Mouse (Mus musculus) forebrain, embryonic 16.5 days (tissue): ENCODE measurements at regions not wholly inside any gene's neighbourhood (a gene's known extent, or its start where the extent isn't known, plus 50 kb on each side); places are given as distances from the start of the nearest gene placed in this dataset.

Experiments
- ATAC-seq: fragments of 200-750 bp; cut with Nextera tagmentation; 2 replicates; pipeline ENCODE4 v1.8.0; 2017; ENCODE audit warnings: mild to moderate bottlenecking, moderate library complexity
- H3K27ac ChIP-seq: fragments of 300-500 bp; sonication (generic); 2 replicates; pipeline ENCODE4 v1.5.1; 2014; ENCODE audit warnings: low read length, control low read depth
- H3K27me3 ChIP-seq: fragments of 300-500 bp; sonication (generic); replicated peaks from 2 replicates; pipeline ENCODE4 v1.6.1; 2014; ENCODE audit warnings: low read length; ENCODE audit not compliant: control insufficient read depth, insufficient read depth
- H3K36me3 ChIP-seq: fragments of 300-500 bp; sonication (generic); 2 replicates; pipeline ENCODE4 v1.6.1; 2014; ENCODE audit not compliant: control insufficient read depth, insufficient read depth
- H3K4me1 ChIP-seq: fragments of 300-500 bp; sonication (generic); replicated peaks from 2 replicates; pipeline ENCODE4 v1.6.1; 2014; ENCODE audit warnings: low read length; ENCODE audit not compliant: control insufficient read depth, insufficient read depth
- H3K4me2 ChIP-seq: fragments of 300-500 bp; sonication (generic); 2 replicates; pipeline ENCODE4 v1.6.1; 2014; ENCODE audit warnings: mild to moderate bottlenecking, low read length, control low read depth
- H3K4me3 ChIP-seq: fragments of 300-500 bp; sonication (generic); replicated peaks from 2 replicates; pipeline ENCODE4 v1.5.1; 2014; ENCODE audit warnings: mild to moderate bottlenecking, low read length, control low read depth
- H3K9ac ChIP-seq: fragments of 300-500 bp; sonication (generic); replicated peaks from 2 replicates; pipeline ENCODE4 v1.6.1; 2014; ENCODE audit warnings: low read depth, low read length, control low read depth
- H3K9me3 ChIP-seq: fragments of 300-500 bp; sonication (generic); 2 replicates; pipeline ENCODE4 v1.6.1; 2016; ENCODE audit warnings: low read length; ENCODE audit not compliant: control insufficient read depth
- WGBS: fragments of 180-500 bp; shearing (Covaris S2); extraction: QIAGEN DNeasy Blood & Tissue Kit; methylation state at CpG from one replicate; pipeline ENCODE4 v1.1.7; 2014; 5-methylcytosine and 5-hydroxymethylcytosine counted together

GRCm38 (mm10) chr3:150954897-150955296, 482.8 kb upstream of the Adgrl4 start:
- WGBS: 60% methylated on average over 1 of the region's 1 CpGs

GRCm38 (mm10) chr3:150999652-151000051, 438.0 kb upstream of the Adgrl4 start:
- 0 out of 2 replicates have a peak, but pooled peaks cover 2% of the 10 kb centered on the region for H3K4me1 ChIP-seq
- no peak overlapping the region for H3K4me3 ChIP-seq
- peak; percentile 50 for ATAC-seq
- no peak overlapping the region for H3K9ac ChIP-seq
- H3K9me3 ChIP-seq: no peaks in the 10 kb centered on the region
- no peak overlapping the region for H3K4me2 ChIP-seq
- H3K36me3 ChIP-seq: no peaks in the 10 kb centered on the region
- H3K27ac ChIP-seq: no peak overlapping the region
- H3K27me3 ChIP-seq: no peaks in the 10 kb centered on the region
- 47% methylated on average over 2 of the region's 2 CpGs for WGBS

More at GRCm38 (mm10) chr3:150954897-150955296, 482.8 kb upstream of the Adgrl4 start:
- Histone ChIP-seq H3K9ac (no peak overlapping the region), H3K9me3 (no peaks in the 10 kb centered on the region), H3K4me1 (no peaks in the 10 kb centered on the region), H3K4me3 (no peak overlapping the region), H3K27me3 (no peaks in the 10 kb centered on the region), H3K36me3 (no peaks in the 10 kb centered on the region), H3K4me2 (no peak overlapping the region), H3K27ac (no peak overlapping the region)
- no peak for ATAC-seq

GRCm38 (mm10) chr3:151000217-151000616, 437.5 kb upstream of the Adgrl4 start:
- no peaks in the 10 kb centered on the region for H3K36me3 ChIP-seq
- H3K4me1 ChIP-seq: 0 out of 2 replicates have a peak, but pooled peaks cover 2% of the 10 kb centered on the region
- no peak for ATAC-seq
- 31% methylated on average over 5 of the region's 5 CpGs for WGBS
- no peaks in the 10 kb centered on the region for H3K9me3 ChIP-seq
- no peak overlapping the region for H3K27ac ChIP-seq
- H3K9ac ChIP-seq: no peak overlapping the region
- no peak overlapping the region for H3K4me3 ChIP-seq
- no peaks in the 10 kb centered on the region for H3K27me3 ChIP-seq
- no peak overlapping the region for H3K4me2 ChIP-seq

GRCm38 (mm10) chr3:151001881-151002412, 435.7 kb upstream of the Adgrl4 start:
- H3K27ac ChIP-seq: no peak overlapping the region
- no peaks in the 10 kb centered on the region for H3K9me3 ChIP-seq
- 38% methylated on average over 6 of the region's 6 CpGs for WGBS
- no peak overlapping the region for H3K4me3 ChIP-seq
- no peak overlapping the region for H3K9ac ChIP-seq
- H3K27me3 ChIP-seq: no peaks in the 10 kb centered on the region
- 0 out of 2 replicates have a peak, but pooled peaks cover 2% of the 10 kb centered on the region for H3K4me1 ChIP-seq
- no peaks in the 10 kb centered on the region for H3K36me3 ChIP-seq
- no peak for ATAC-seq
- no peak overlapping the region for H3K4me2 ChIP-seq

- 45% methylated on average over 3 of the region's 3 CpGs for WGBS
- no peak overlapping the region for H3K9ac ChIP-seq
- peak; percentile 45; the same call in 1 of the 2 replicates for ATAC-seq
Observed at GRCm38 (mm10) chr3:151003524-151003923, 434.2 kb upstream of the Adgrl4 start.

GRCm38 (mm10) chr3:151003990-151004389, 433.7 kb upstream of the Adgrl4 start:
- Histone ChIP-seq H3K27ac (no peak overlapping the region), H3K27me3 (no peaks in the 10 kb centered on the region), H3K36me3 (no peaks in the 10 kb centered on the region), H3K9me3 (no peaks in the 10 kb centered on the region), H3K9ac (no peak overlapping the region), H3K4me2 (no peak overlapping the region), H3K4me1 (0 out of 2 replicates have a peak, but pooled peaks cover 2% of the 10 kb centered on the region), H3K4me3 (no peak overlapping the region)
- peak; percentile 69 for ATAC-seq
- 43% methylated on average over 6 of the region's 6 CpGs for WGBS

More at GRCm38 (mm10) chr3:151003524-151003923, 434.2 kb upstream of the Adgrl4 start:
- Histone ChIP-seq H3K36me3 (no peaks in the 10 kb centered on the region), H3K4me1 (0 out of 2 replicates have a peak, but pooled peaks cover 2% of the 10 kb centered on the region), H3K4me3 (no peak overlapping the region), H3K4me2 (no peak overlapping the region), H3K9me3 (no peaks in the 10 kb centered on the region), H3K27ac (no peak overlapping the region), H3K27me3 (no peaks in the 10 kb centered on the region)

- Histone ChIP-seq H3K27me3 (no peaks in the 10 kb centered on the region), H3K9ac (no peak overlapping the region), H3K36me3 (no peaks in the 10 kb centered on the region), H3K9me3 (no peaks in the 10 kb centered on the region), H3K4me1 (no peaks in the 10 kb centered on the region), H3K4me2 (no peak overlapping the region), H3K4me3 (no peak overlapping the region), H3K27ac (no peak overlapping the region)
- WGBS: 73% methylated on average over 3 of the region's 3 CpGs
- no peak for ATAC-seq
Observed at GRCm38 (mm10) chr3:151020014-151020413, 417.7 kb upstream of the Adgrl4 start.

GRCm38 (mm10) chr3:151057491-151057890, 380.2 kb upstream of the Adgrl4 start:
- H3K4me2 ChIP-seq: no peak overlapping the region
- no peaks in the 10 kb centered on the region for H3K27me3 ChIP-seq
- no peak for ATAC-seq
- no peaks in the 10 kb centered on the region for H3K36me3 ChIP-seq
- no peak overlapping the region for H3K27ac ChIP-seq
- 30% methylated on average over 3 of the region's 3 CpGs for WGBS
- no peaks in the 10 kb centered on the region for H3K9me3 ChIP-seq
- no peak overlapping the region for H3K9ac ChIP-seq
- H3K4me1 ChIP-seq: no peaks in the 10 kb centered on the region
- H3K4me3 ChIP-seq: no peak overlapping the region

GRCm38 (mm10) chr3:151072322-151072721, 365.4 kb upstream of the Adgrl4 start:
- Histone ChIP-seq H3K27ac (no peak overlapping the region), H3K4me2 (no peak overlapping the region), H3K27me3 (no peaks in the 10 kb centered on the region), H3K4me3 (no peak overlapping the region), H3K4me1 (no peaks in the 10 kb centered on the region), H3K36me3 (no peaks in the 10 kb centered on the region), H3K9me3 (no peaks in the 10 kb centered on the region), H3K9ac (no peak overlapping the region)
- no peak for ATAC-seq

- Histone ChIP-seq H3K9me3 (no peaks in the 10 kb centered on the region), H3K27ac (no peak overlapping the region), H3K4me3 (no peak overlapping the region), H3K4me2 (no peak overlapping the region), H3K36me3 (no peaks in the 10 kb centered on the region), H3K9ac (no peak overlapping the region), H3K27me3 (no peaks in the 10 kb centered on the region), H3K4me1 (0 out of 2 replicates have a peak, but pooled peaks cover 2% of the 10 kb centered on the region)
- 53% methylated on average over 3 of the region's 3 CpGs for WGBS
- ATAC-seq: no peak
Observed at GRCm38 (mm10) chr3:151116831-151117230, 320.9 kb upstream of the Adgrl4 start.
